Comparison of ENCODE assay signal across 8 mouse cellular contexts in the genomic region with DNA sequence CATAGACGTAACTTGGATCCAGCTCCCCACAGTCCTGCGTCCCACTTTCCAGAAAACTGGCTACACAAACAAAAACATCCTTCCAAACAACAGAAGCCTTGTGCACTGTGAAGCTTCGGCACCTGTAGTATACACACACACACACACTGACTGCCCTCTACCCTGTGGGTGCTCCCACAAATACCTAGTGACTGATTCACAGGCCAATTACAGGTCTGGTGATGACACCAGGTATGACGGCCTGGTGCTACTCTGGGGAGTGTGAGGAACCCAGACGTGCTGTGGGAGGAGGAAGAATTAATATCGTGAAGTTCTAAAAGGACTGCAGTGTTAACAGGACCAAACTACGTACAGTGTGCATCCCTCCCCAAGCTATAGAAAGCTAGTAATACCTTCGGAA. TPM values are rescaled to one million over a fixed set of nuclear protein-coding genes. Genes with fewer than 3 reads are reported as not detected.
A peak's percentile ranks its signal among the peaks of the same experiment; 100 is the strongest.
DNase-seq lines count a peak whose midpoint lies in the region; ATAC-seq and TF ChIP-seq lines count a peak whose summit lies in the region.

No protein-coding gene starts in this region.

- H3K4me1 ChIP-seq in kidney, embryonic 16.5 days (ENCODE audit: insufficient read depth, low read length), result peaks cover 23% of the 10 kb centered on the region
- peaks cover 42% of the 10 kb centered on the region for H3K4me1 ChIP-seq in forebrain, embryonic 10.5 days
- H3K4me1 ChIP-seq in intestine, embryonic 16.5 days (ENCODE audit: control insufficient read depth, insufficient read depth, low read length), result peaks cover 9% of the 10 kb centered on the region
- no peaks in the 10 kb centered on the region for H3K4me1 ChIP-seq in midbrain, postnatal 0 days (ENCODE audit: insufficient read depth, low read length)

- H3K27me3 ChIP-seq in kidney, embryonic 16.5 days (ENCODE audit: insufficient read depth, low read length), result no peaks in the 10 kb centered on the region
- H3K27me3 ChIP-seq in forebrain, embryonic 10.5 days (ENCODE audit: poor library complexity, severe bottlenecking), result no peaks in the 10 kb centered on the region
- H3K27me3 ChIP-seq in intestine, embryonic 16.5 days (replicated peaks; ENCODE audit: control insufficient read depth, insufficient read depth, low read length), result no peaks in the 10 kb centered on the region
- no peaks in the 10 kb centered on the region for H3K27me3 ChIP-seq in midbrain, postnatal 0 days (ENCODE audit: insufficient read depth, low read length)

- H3K36me3 ChIP-seq in kidney, embryonic 16.5 days (ENCODE audit: insufficient read depth, low read length), result peaks cover 15% of the 10 kb centered on the region; the same call in 1 of the 2 replicates
- peaks cover 41% of the 10 kb centered on the region for H3K36me3 ChIP-seq in forebrain, embryonic 10.5 days (replicated peaks)
- H3K36me3 ChIP-seq in intestine, embryonic 16.5 days (ENCODE audit: control insufficient read depth, insufficient read depth, low read length), result no peaks in the 10 kb centered on the region
- no peaks in the 10 kb centered on the region for H3K36me3 ChIP-seq in midbrain, postnatal 0 days (ENCODE audit: insufficient read depth, low read length)

- H3K9ac ChIP-seq in kidney, embryonic 16.5 days (replicated peaks; ENCODE audit: low read length), result peak overlapping the region; percentile 94; the same call in 1 of the 2 replicates
- 0 out of 2 replicates have a peak overlapping the region, but pooled peaks have one; percentile 20 for H3K9ac ChIP-seq in intestine, embryonic 16.5 days (ENCODE audit: low read depth, low read length)
- no peak overlapping the region for H3K9ac ChIP-seq in midbrain, postnatal 0 days (replicated peaks; ENCODE audit: low read length, poor library complexity, severe bottlenecking)

- no peak for ATAC-seq in kidney, embryonic 16.5 days (ENCODE audit: low FRiP score, low TSS enrichment)
- ATAC-seq in intestine, embryonic 16.5 days, result no peak
- no peak for ATAC-seq in midbrain, postnatal 0 days (ENCODE audit: low FRiP score)

- no peaks in the 10 kb centered on the region for H3K9me3 ChIP-seq in kidney, embryonic 16.5 days (ENCODE audit: low read length)
- H3K9me3 ChIP-seq in forebrain, embryonic 10.5 days, result no peaks in the 10 kb centered on the region
- no peaks in the 10 kb centered on the region for H3K9me3 ChIP-seq in intestine, embryonic 16.5 days (ENCODE audit: control insufficient read depth, low read length)
- H3K9me3 ChIP-seq in midbrain, postnatal 0 days (ENCODE audit: low read length), result no peaks in the 10 kb centered on the region

- no peak for TF ChIP-seq CTCF in midbrain, postnatal 0 days (IDR thresholded peaks at IDR 0.05)

- WGBS in kidney, embryonic 16.5 days, result 43% methylated on average over 8 of the region's 8 CpGs
- 52% methylated on average over 8 of the region's 8 CpGs for WGBS in forebrain, embryonic 10.5 days
- 52% methylated on average over 8 of the region's 8 CpGs for WGBS in intestine, embryonic 16.5 days
- WGBS in midbrain, postnatal 0 days, result 34% methylated on average over 8 of the region's 8 CpGs

- no peak for DNase-seq in kidney, adult 18-20 months
- DNase-seq in forebrain, embryonic 10.5 days (ENCODE audit: extremely low spot score, low spot score), result no peak
- DNase-seq in midbrain, postnatal 0 days (ENCODE audit: low spot score), result no peak
- DNase-seq in adrenal gland, adult 18-20 months (ENCODE audit: low spot score in 2 of 2), result no peak
- no peak for DNase-seq in frontal cortex, postnatal 14 days (ENCODE audit: low spot score in 2 of 2)
- no peak for DNase-seq in layer of hippocampus, adult 9-10 months (ENCODE audit: low spot score)

- peak overlapping the region; percentile 99 for H3K4me3 ChIP-seq in kidney, embryonic 16.5 days (ENCODE audit: low read length)
- H3K4me3 ChIP-seq in forebrain, embryonic 10.5 days, result peak overlapping the region; percentile 98
- H3K4me3 ChIP-seq in intestine, embryonic 16.5 days (ENCODE audit: low read length), result peak overlapping the region; percentile 86; the same call in 1 of the 2 replicates
- peak overlapping the region; percentile 88; the same call in 1 of the 2 replicates for H3K4me3 ChIP-seq in midbrain, postnatal 0 days (ENCODE audit: low read depth, low read length)

- no peak overlapping the region for H3K27ac ChIP-seq in kidney, embryonic 16.5 days (ENCODE audit: low read length)
- peak overlapping the region; percentile 98 for H3K27ac ChIP-seq in forebrain, embryonic 10.5 days
- H3K27ac ChIP-seq in intestine, embryonic 16.5 days (ENCODE audit: low read length), result no peak overlapping the region
- H3K27ac ChIP-seq in midbrain, postnatal 0 days (ENCODE audit: low read depth, low read length), result no peak overlapping the region

- H3K4me2 ChIP-seq in kidney, embryonic 16.5 days (replicated peaks; ENCODE audit: low read depth, low read length), result peak overlapping the region; percentile 78
- H3K4me2 ChIP-seq in intestine, embryonic 16.5 days (ENCODE audit: low read depth, low read length), result peak overlapping the region; percentile 90; the same call in 1 of the 2 replicates
- H3K4me2 ChIP-seq in midbrain, postnatal 0 days (ENCODE audit: low read depth, low read length, poor library complexity, severe bottlenecking), result peak overlapping the region; percentile 99

RNA-seq across cellular contexts. Expression of a gene that starts 1.8 kb away (rescaled TPM):
- 13.9 and 14.3 TPM in 2 replicates for polyA plus RNA-seq in kidney, embryonic 16.5 days (2015; fragmentation: Nextera tagmentation; extraction: Ambion mirVana)
- 19.7 and 19.8 TPM in 2 replicates for polyA plus RNA-seq in forebrain, embryonic 10.5 days (2016; fragmentation: Nextera tagmentation; extraction: Ambion mirVana)
- polyA plus RNA-seq in intestine, embryonic 16.5 days (2015; fragmentation: Nextera tagmentation; extraction: Ambion mirVana), result 5.4 and 5.9 TPM in 2 replicates
- total RNA-seq in midbrain, postnatal 0 days (2014; rRNA removed), result 3.1 and 3.2 TPM in 2 replicates
- polyA plus RNA-seq in midbrain, postnatal 0 days (2015; fragmentation: Nextera tagmentation; extraction: Ambion mirVana), result 1.6 and 2.2 TPM in 2 replicates
- 1 to 10 TPM; 8.3 to 9.7 TPM for total RNA-seq in adrenal gland, adult 18-20 months (2021)
